Mouse (Mus musculus): ENCODE data around the gene Smarca1.

Smarca1 gene

GRCm38 (mm10) chrX:47892431-47893024, at the start of gene Smarca1:
TSS of gene Smarca1 (minus strand) at chrX:47892974.
- 7% methylated on average over 11 of the region's 17 CpGs for WGBS

- 16% methylated on average over 2 of the region's 2 CpGs for WGBS
These were observed 45.0 kb upstream of the Smarca1 start for GRCm38 (mm10) chrX:47937740-47938139.

- 45% methylated on average over 5 of the region's 5 CpGs for WGBS
These were observed 44.1 kb upstream of the Smarca1 start for GRCm38 (mm10) chrX:47936885-47937284.

GRCm38 (mm10) chrX:47934352-47934751, 41.6 kb upstream of the Smarca1 start:
- whole genome bisulfite sequencing, result 83% methylated on average over 11 of the region's 11 CpGs

- WGBS, result 74% methylated on average over 3 of the region's 3 CpGs
These were observed 37.7 kb upstream of the Smarca1 start for GRCm38 (mm10) chrX:47930449-47930848.

- 64% methylated on average over 3 of the region's 3 CpGs for WGBS
These were observed 35.2 kb upstream of the Smarca1 start for GRCm38 (mm10) chrX:47927981-47928380.

GRCm38 (mm10) chrX:47920541-47920940, 27.8 kb upstream of the Smarca1 start:
- 90% methylated on average over 5 of the region's 5 CpGs for WGBS

- 36% methylated on average over 1 of the region's 1 CpGs for WGBS
These were observed 24.1 kb upstream of the Smarca1 start for GRCm38 (mm10) chrX:47916831-47917230.

- 78% methylated on average over 7 of the region's 7 CpGs for WGBS
These were observed 20.8 kb upstream of the Smarca1 start for GRCm38 (mm10) chrX:47913543-47913938.

GRCm38 (mm10) chrX:47912904-47913542, 20.2 kb upstream of the Smarca1 start:
- WGBS, result 3% methylated on average over 8 of the region's 8 CpGs

- 3% methylated on average over 13 of the region's 35 CpGs for WGBS
These were observed 19.6 kb upstream of the Smarca1 start, which contains the start of gene Ocrl for GRCm38 (mm10) chrX:47912306-47912792. TSS of gene Ocrl (plus strand) at chrX:47912387.

GRCm38 (mm10) chrX:47891907-47892430, 805 bp downstream of the Smarca1 start:
- WGBS, result 3% methylated on average over 26 of the region's 36 CpGs

GRCm38 (mm10) chrX:47891243-47891906, 1.4 kb downstream of the Smarca1 start:
- 10% methylated on average over 11 of the region's 12 CpGs for WGBS

GRCm38 (mm10) chrX:47887401-47887800, 5.4 kb downstream of the Smarca1 start:
- WGBS, result 52% methylated on average over 2 of the region's 2 CpGs

- WGBS, result 90% methylated on average over 6 of the region's 6 CpGs
These were observed 10.0 kb downstream of the Smarca1 start for GRCm38 (mm10) chrX:47882813-47883212.

GRCm38 (mm10) chrX:47880052-47880451, 12.7 kb downstream of the Smarca1 start:
- WGBS, result 21% methylated on average over 2 of the region's 2 CpGs

GRCm38 (mm10) chrX:47858544-47858943, 34.2 kb downstream of the Smarca1 start:
- WGBS, result 86% methylated on average over 1 of the region's 1 CpGs

- WGBS, result 54% methylated on average over 1 of the region's 1 CpGs
These were observed 57.0 kb downstream of the Smarca1 start for GRCm38 (mm10) chrX:47835835-47836195.

GRCm38 (mm10) chrX:47835098-47835834, 57.5 kb downstream of the Smarca1 start:
- 53% methylated on average over 6 of the region's 6 CpGs for WGBS

GRCm38 (mm10) chrX:47833431-47833830, 59.3 kb downstream of the Smarca1 start:
- WGBS, result 79% methylated on average over 2 of the region's 2 CpGs

GRCm38 (mm10) chrX:47820566-47820965, 72.2 kb downstream of the Smarca1 start:
- 37% methylated on average over 2 of the region's 2 CpGs for WGBS

GRCm38 (mm10) chrX:47808717-47809116, 84.1 kb downstream of the Smarca1 start:
- WGBS, result 78% methylated on average over 2 of the region's 2 CpGs

All from cerebral cortex, adult 2 months (tissue).